Mouse (Mus musculus) megakaryocyte, adult 5-6 weeks (primary cell): ENCODE results near the gene Olfr1106. TPM values are rescaled to one million over a fixed set of nuclear protein-coding genes. Genes with fewer than 3 reads are reported as not detected.

Experiments
- ATAC-seq: 2 replicates; pipeline ENCODE4 v1.8.0; 2016; ENCODE audit warnings: mild to moderate bottlenecking, inconsistent platforms; ENCODE audit not compliant: poor library complexity, severe bottlenecking
- total RNA-seq, 2 experiments: library from RNA; stranded (forward) in 1 of 2; stranded (reverse) in 1 of 2; fragments of 153-499, 151-499 nt in 1 of 2; fragments of 221-1000, 200-1000 nt in 1 of 2; gene quantifications; 2 replicates each; pipeline versions ENCODE4 v1.2.3 to v1.2.4; 2015 to 2017

The Olfr1106 gene
- total RNA-seq (2015) (not detected in 2 replicates), total RNA-seq (2017) (not detected in 2 replicates)

GRCm38 (mm10) chr2:87052173-87052572 lies at the start of gene Olfr1106:
Gene Olfr1106 (minus strand): TSS chr2:87052273.
- ATAC-seq = no peak

- ATAC-seq = no peak
These were observed 43.8 kb upstream of the Olfr1106 start, which contains the start of gene Olfr1109 for GRCm38 (mm10) chr2:87095908-87096307. Gene Olfr1109 (minus strand): TSS chr2:87096008.

DNA sequence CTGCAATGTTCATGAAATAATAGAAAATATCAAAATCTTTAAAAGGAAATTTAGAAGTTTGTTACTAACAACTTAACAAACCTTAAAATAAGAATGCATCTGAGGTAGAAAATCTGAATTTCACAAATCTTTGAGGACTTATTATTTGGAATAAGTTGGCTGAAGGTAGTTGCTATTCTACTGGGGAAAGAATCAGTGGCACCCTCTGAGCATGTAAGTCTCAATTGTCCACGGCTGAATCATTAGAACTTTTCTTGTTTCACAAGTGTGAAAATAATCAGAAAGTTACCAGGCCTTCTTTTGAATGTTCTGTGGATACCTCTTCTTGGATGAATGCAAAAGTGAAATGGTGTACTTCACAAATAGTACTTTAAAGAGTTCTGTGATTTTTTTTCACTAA lies 23.6 kb upstream of the Olfr1106 start, which contains the start of gene Olfr1107:
TSS of gene Olfr1107 (minus strand) at position 101 of the 400 bp plus-strand sequence.
- no peak for ATAC-seq

DNA sequence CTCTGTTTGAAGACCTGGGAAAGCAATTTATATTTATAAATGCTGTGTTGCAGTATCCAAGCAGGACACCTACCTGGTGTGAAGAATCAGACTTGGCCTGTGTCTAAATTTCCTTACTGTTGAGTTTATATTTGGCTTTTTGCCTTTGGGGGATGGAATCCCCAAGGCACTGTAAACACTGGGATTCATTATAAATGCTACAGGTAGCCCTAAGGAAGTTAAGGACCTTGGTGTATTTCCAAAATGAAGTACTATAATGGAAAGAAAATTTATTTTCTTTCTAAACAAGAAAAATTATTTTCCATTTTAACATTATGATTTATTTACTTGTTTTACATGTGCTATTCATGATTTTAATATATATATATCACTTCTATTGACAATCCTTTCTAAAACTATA lies 15.6 kb downstream of the Olfr1106 start, which contains the start of gene Olfr1105:
TSS of gene Olfr1105 (minus strand) at position 101 of the 400 bp plus-strand sequence.
- ATAC-seq = no peak

DNA sequence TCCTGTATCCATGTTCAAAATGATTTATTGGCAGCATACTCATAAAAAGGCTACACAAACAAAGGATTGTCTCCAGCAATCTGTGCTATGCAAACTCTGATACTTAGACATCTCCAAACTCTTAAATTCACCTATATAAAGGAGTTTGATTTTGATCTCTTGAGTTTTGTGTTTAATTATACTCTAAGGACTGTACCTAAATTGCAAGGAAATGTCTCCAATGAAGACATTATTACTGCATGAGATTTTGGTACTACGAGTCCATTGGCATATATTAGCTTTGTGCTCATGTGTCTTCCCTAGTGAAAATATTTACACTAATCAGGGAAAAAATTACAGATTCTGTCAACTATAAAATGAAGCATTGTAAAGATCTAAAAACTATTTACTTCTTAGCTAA lies 25.1 kb downstream of the Olfr1106 start, which contains the start of gene Olfr1104:
TSS of gene Olfr1104 (minus strand) at position 101 of the 400 bp plus-strand sequence.
- no peak for ATAC-seq

- no peak for ATAC-seq
These were observed 54.0 kb downstream of the Olfr1106 start, which contains the start of gene Olfr1102 for GRCm38 (mm10) chr2:86998098-86998497. Gene Olfr1102 (plus strand): TSS chr2:86998398.

Other genes with a start within 250 kb of the Olfr1106 start
- gene Olfr141, start 242.3 kb downstream of the Olfr1106 start, total RNA-seq (2015) = not detected in 2 replicates
- gene Olfr141, start 242.3 kb downstream of the Olfr1106 start, total RNA-seq (2017) = not detected in 2 replicates
- gene Olfr1094, start 227.6 kb downstream of the Olfr1106 start, total RNA-seq (2015) = not detected in 2 replicates
- gene Olfr1094, start 227.6 kb downstream of the Olfr1106 start, total RNA-seq (2017) = not detected in 2 replicates
- gene Olfr1095, start 200.6 kb downstream of the Olfr1106 start, total RNA-seq (2015) = not detected in 2 replicates
- gene Olfr1095, start 200.6 kb downstream of the Olfr1106 start, total RNA-seq (2017) = not detected in 2 replicates
- not detected in 2 replicates for gene Gm13723, start 177.5 kb downstream of the Olfr1106 start, total RNA-seq (2015)
- gene Gm13723, start 177.5 kb downstream of the Olfr1106 start, total RNA-seq (2017) = not detected in 2 replicates
- gene Olfr1097, start 160.1 kb downstream of the Olfr1106 start, total RNA-seq (2015) = not detected in 2 replicates
- gene Olfr1097, start 160.1 kb downstream of the Olfr1106 start, total RNA-seq (2017) = not detected in 2 replicates
- not detected in 2 replicates for gene Olfr1098, start 127.7 kb downstream of the Olfr1106 start, total RNA-seq (2015)
- gene Olfr1098, start 127.7 kb downstream of the Olfr1106 start, total RNA-seq (2017) = not detected in 2 replicates
- gene Olfr1099, start 91.6 kb downstream of the Olfr1106 start, total RNA-seq (2015) = not detected in 2 replicates
- not detected in 2 replicates for gene Olfr1099, start 91.6 kb downstream of the Olfr1106 start, total RNA-seq (2017)
- not detected in 2 replicates for gene Olfr1100, start 72.3 kb downstream of the Olfr1106 start, total RNA-seq (2015)
- gene Olfr1100, start 72.3 kb downstream of the Olfr1106 start, total RNA-seq (2017) = not detected in 2 replicates
- not detected in 2 replicates for gene Olfr1101, start 61.1 kb downstream of the Olfr1106 start, total RNA-seq (2015)
- not detected in 2 replicates for gene Olfr1101, start 61.1 kb downstream of the Olfr1106 start, total RNA-seq (2017)
- not detected in 2 replicates for gene Olfr1102, start 53.9 kb downstream of the Olfr1106 start, total RNA-seq (2015)
- not detected in 2 replicates for gene Olfr1102, start 53.9 kb downstream of the Olfr1106 start, total RNA-seq (2017)
- gene Olfr1104, start 25.2 kb downstream of the Olfr1106 start, total RNA-seq (2015) = not detected in 2 replicates
- not detected in 2 replicates for gene Olfr1104, start 25.2 kb downstream of the Olfr1106 start, total RNA-seq (2017)
- gene Olfr1105, start 15.7 kb downstream of the Olfr1106 start, total RNA-seq (2015) = not detected in 2 replicates
- not detected in 2 replicates for gene Olfr1105, start 15.7 kb downstream of the Olfr1106 start, total RNA-seq (2017)
- gene Olfr1107, start 23.5 kb upstream of the Olfr1106 start, total RNA-seq (2015) = not detected in 2 replicates
- not detected in 2 replicates for gene Olfr1107, start 23.5 kb upstream of the Olfr1106 start, total RNA-seq (2017)
- not detected in 2 replicates for gene Olfr1109, start 43.7 kb upstream of the Olfr1106 start, total RNA-seq (2015)
- gene Olfr1109, start 43.7 kb upstream of the Olfr1106 start, total RNA-seq (2017) = not detected in 2 replicates
- not detected in 2 replicates for gene Olfr259, start 62.3 kb upstream of the Olfr1106 start, total RNA-seq (2015)
- gene Olfr259, start 62.3 kb upstream of the Olfr1106 start, total RNA-seq (2017) = not detected in 2 replicates
- not detected in 2 replicates for gene Olfr1110, start 88.0 kb upstream of the Olfr1106 start, total RNA-seq (2015)
- gene Olfr1110, start 88.0 kb upstream of the Olfr1106 start, total RNA-seq (2017) = not detected in 2 replicates
- gene Olfr1111, start 100.4 kb upstream of the Olfr1106 start, total RNA-seq (2015) = not detected in 2 replicates
- not detected in 2 replicates for gene Olfr1111, start 100.4 kb upstream of the Olfr1106 start, total RNA-seq (2017)
- gene Olfr1112, start 135.5 kb upstream of the Olfr1106 start, total RNA-seq (2015) = not detected in 2 replicates
- not detected in 2 replicates for gene Olfr1112, start 135.5 kb upstream of the Olfr1106 start, total RNA-seq (2017)
- not detected in 2 replicates for gene Olfr1113, start 156.7 kb upstream of the Olfr1106 start, total RNA-seq (2015)
- not detected in 2 replicates for gene Olfr1113, start 156.7 kb upstream of the Olfr1106 start, total RNA-seq (2017)
- not detected in 2 replicates for gene Olfr1115, start 195.7 kb upstream of the Olfr1106 start, total RNA-seq (2015)
- not detected in 2 replicates for gene Olfr1115, start 195.7 kb upstream of the Olfr1106 start, total RNA-seq (2017)
- not detected in 2 replicates for gene Olfr1116, start 215.3 kb upstream of the Olfr1106 start, total RNA-seq (2015)
- gene Olfr1116, start 215.3 kb upstream of the Olfr1106 start, total RNA-seq (2017) = not detected in 2 replicates